Mouse (Mus musculus) heart, embryonic 15.5 days (tissue): ENCODE measurements at regions not wholly inside any gene's neighbourhood (a gene's known extent, or its start where the extent isn't known, plus 50 kb on each side); places are given as distances from the start of the nearest gene placed in this dataset.

Experiments used
- ATAC-seq: fragments of 200-750 bp; cut with Nextera tagmentation; replicated peaks from 2 replicates; pipeline ENCODE4 v1.8.0; 2017; ENCODE audit warnings: low read depth, moderate TSS enrichment; ENCODE audit not compliant: insufficient number of reproducible peaks, insufficient read depth, low FRiP score
- H3K27ac ChIP-seq: fragments of 300-500 bp; sonication (generic); 2 replicates; pipeline ENCODE4 v1.5.1; 2015; ENCODE audit warnings: mild to moderate bottlenecking, inconsistent platforms
- H3K27me3 ChIP-seq: fragments of 300-500 bp; sonication (generic); 2 replicates; pipeline ENCODE4 v1.6.1; 2015; ENCODE audit warnings: inconsistent platforms
- H3K36me3 ChIP-seq: fragments of 300-500 bp; sonication (generic); 2 replicates; pipeline ENCODE4 v1.6.1; 2015; ENCODE audit warnings: mild to moderate bottlenecking, inconsistent platforms
- H3K4me1 ChIP-seq: fragments of 300-500 bp; sonication (generic); replicated peaks from 2 replicates; pipeline ENCODE4 v1.6.1; 2015; ENCODE audit warnings: inconsistent platforms
- H3K4me2 ChIP-seq: fragments of 300-500 bp; sonication (generic); 2 replicates; pipeline ENCODE4 v1.6.1; 2015; ENCODE audit warnings: inconsistent platforms, mild to moderate bottlenecking, moderate library complexity
- H3K4me3 ChIP-seq: fragments of 300-500 bp; sonication (generic); 2 replicates; pipeline ENCODE4 v1.5.1; 2015; ENCODE audit warnings: mild to moderate bottlenecking, inconsistent platforms
- H3K9ac ChIP-seq: fragments of 300-500 bp; sonication (generic); 2 replicates; pipeline ENCODE4 v1.6.1; 2015; ENCODE audit warnings: mild to moderate bottlenecking, inconsistent platforms
- H3K9me3 ChIP-seq: fragments of 300-500 bp; sonication (generic); replicated peaks from 2 replicates; pipeline ENCODE4 v1.6.1; 2016; ENCODE audit warnings: inconsistent platforms
- WGBS: fragments of 180-500 bp; shearing (Covaris S2); methylation state at CpG from one replicate; pipeline ENCODE4 v1.1.7; 2015; ENCODE audit warnings: mixed read lengths; 5-methylcytosine and 5-hydroxymethylcytosine counted together

DNA sequence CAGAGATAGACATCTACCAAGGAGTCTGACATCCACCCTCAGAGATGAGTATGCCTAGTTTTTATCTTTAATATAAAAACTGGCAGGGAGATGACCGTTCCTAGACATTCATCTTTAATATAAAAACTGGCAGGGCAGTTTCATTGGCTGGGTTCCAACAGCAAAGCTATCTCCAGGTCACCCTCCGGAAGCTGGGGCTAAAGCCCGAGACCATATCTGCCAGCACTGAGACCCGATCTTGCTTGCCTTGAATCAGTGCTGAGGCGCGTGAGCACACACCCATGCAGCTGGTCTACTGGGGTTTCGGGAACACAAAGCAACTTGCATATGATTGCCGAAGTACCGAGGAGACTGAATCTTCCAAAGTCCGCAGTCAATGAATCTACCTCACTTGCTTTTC lies 144.5 kb upstream of the Dapk1 start:
- WGBS = 63% methylated on average over 10 of the region's 10 CpGs
- H3K36me3 ChIP-seq = no peaks in the 10 kb centered on the region
- no peaks in the 10 kb centered on the region for H3K27me3 ChIP-seq
- H3K9ac ChIP-seq = no peak overlapping the region
- no peak overlapping the region for H3K27ac ChIP-seq
- ATAC-seq = no peak
- H3K4me1 ChIP-seq = peaks cover 19% of the 10 kb centered on the region
- H3K9me3 ChIP-seq = no peaks in the 10 kb centered on the region
- no peak overlapping the region for H3K4me2 ChIP-seq
- H3K4me3 ChIP-seq = no peak overlapping the region

DNA sequence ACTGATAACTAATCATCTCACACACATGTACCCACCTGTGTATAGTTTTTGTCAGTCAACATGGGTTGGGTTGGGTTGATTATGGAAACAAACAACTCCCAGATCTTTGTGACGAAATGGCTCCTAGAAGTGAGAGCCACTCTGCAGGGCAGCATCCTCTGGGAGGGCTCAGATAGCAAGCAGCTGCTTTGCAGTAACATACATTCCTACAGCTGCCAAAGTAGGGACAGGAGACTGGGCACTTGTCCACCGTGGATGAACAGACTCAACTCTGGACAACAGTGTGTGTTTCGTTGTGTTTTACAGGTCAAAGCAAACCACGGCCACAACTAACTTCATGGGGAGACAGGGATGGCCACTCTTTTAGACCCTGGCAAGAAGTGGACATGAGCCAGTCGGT lies 142.7 kb upstream of the Dapk1 start:
- H3K4me2 ChIP-seq = no peak overlapping the region
- H3K9me3 ChIP-seq = no peaks in the 10 kb centered on the region
- H3K4me1 ChIP-seq = peaks cover 19% of the 10 kb centered on the region
- H3K27ac ChIP-seq = no peak overlapping the region
- no peak for ATAC-seq
- no peaks in the 10 kb centered on the region for H3K27me3 ChIP-seq
- H3K36me3 ChIP-seq = no peaks in the 10 kb centered on the region
- 81% methylated on average over 5 of the region's 5 CpGs for WGBS
- no peak overlapping the region for H3K4me3 ChIP-seq
- H3K9ac ChIP-seq = no peak overlapping the region

DNA sequence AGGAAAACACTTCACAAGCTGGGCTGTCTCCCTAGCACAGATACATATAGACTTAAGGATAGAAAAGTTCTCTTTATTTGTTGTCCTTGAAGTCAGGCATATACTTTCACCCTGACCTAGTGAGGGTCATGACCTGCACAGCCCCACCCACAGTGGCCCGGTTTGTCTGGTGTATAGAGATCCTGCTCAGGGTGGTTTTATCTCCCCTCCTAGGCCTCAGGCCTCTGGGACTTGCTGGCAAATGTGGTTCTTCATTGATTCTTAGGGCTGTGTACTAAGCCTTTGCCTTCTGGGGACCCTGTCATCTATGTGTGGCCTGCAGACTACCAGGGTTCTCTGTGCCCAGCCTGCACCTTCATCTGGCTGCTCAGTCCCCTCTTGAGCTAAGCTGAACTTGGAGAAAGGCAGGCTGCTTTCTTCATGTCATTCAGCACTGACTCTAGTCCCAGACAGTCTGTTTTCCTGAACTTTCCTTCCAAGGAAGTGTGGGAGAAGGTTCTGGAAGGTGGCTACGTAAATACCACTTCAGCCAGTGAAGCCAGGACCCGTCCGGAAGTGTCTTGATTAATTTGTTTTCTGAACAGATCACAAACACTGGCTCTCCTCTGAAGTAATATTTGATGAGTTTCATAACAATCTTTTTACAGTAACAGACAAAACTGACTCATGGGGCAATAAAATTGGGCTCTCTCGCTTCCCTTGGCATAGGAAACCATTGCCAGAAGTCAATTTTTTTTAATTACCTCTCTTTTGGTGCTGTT lies 135.0 kb upstream of the Dapk1 start:
- ATAC-seq = no peak
- 76% methylated on average over 5 of the region's 5 CpGs for WGBS
- no peaks in the 10 kb centered on the region for H3K9me3 ChIP-seq
- 0 out of 2 replicates have a peak, but pooled peaks cover 5% of the 10 kb centered on the region for H3K4me1 ChIP-seq
- no peak overlapping the region for H3K9ac ChIP-seq
- H3K27ac ChIP-seq = no peak overlapping the region
- no peaks in the 10 kb centered on the region for H3K27me3 ChIP-seq
- H3K4me3 ChIP-seq = no peak overlapping the region
- no peak overlapping the region for H3K4me2 ChIP-seq
- H3K36me3 ChIP-seq = no peaks in the 10 kb centered on the region

DNA sequence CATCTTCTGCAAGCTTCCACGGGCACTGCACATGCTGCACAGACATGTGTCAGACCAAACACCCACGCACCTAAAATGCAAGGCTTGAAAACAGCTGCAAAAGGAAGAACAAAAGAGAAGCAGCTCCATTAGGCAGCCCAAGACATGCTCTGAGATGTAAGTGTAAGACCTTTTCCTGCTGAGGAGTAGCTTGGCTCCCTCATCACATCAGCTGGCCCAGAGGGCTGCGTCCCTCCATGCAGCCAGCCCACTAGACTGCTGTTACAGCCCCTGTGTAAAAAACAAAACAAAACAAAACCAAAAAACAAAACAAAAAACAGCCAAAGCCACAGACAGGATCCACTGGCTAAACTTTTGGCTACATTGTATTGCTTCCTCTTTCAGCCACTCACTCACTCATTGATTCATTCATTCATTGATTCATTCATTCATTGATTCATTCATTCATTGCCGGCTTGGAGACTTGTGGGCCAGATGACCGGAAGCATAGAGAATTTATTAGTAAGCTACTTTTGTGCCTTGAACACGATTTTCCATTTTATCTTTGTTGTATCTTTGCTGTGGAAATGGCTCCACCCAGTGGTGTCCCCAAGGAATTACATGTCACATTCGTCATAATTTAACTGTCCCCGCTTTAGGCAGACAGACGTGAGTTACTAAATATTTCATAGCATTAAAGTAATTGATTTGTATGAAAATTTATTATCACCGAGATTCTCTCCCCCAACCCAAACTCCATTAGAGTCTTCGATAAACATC lies 133.7 kb upstream of the Dapk1 start:
- Histone ChIP-seq H3K9me3 (no peaks in the 10 kb centered on the region), H3K27me3 (no peaks in the 10 kb centered on the region), H3K36me3 (no peaks in the 10 kb centered on the region), H3K4me3 (no peak overlapping the region), H3K4me2 (no peak overlapping the region), H3K4me1 (0 out of 2 replicates have a peak, but pooled peaks cover 5% of the 10 kb centered on the region), H3K9ac (no peak overlapping the region), H3K27ac (no peak overlapping the region)
- no peak for ATAC-seq
- WGBS = 20% methylated on average over 11 of the region's 11 CpGs

DNA sequence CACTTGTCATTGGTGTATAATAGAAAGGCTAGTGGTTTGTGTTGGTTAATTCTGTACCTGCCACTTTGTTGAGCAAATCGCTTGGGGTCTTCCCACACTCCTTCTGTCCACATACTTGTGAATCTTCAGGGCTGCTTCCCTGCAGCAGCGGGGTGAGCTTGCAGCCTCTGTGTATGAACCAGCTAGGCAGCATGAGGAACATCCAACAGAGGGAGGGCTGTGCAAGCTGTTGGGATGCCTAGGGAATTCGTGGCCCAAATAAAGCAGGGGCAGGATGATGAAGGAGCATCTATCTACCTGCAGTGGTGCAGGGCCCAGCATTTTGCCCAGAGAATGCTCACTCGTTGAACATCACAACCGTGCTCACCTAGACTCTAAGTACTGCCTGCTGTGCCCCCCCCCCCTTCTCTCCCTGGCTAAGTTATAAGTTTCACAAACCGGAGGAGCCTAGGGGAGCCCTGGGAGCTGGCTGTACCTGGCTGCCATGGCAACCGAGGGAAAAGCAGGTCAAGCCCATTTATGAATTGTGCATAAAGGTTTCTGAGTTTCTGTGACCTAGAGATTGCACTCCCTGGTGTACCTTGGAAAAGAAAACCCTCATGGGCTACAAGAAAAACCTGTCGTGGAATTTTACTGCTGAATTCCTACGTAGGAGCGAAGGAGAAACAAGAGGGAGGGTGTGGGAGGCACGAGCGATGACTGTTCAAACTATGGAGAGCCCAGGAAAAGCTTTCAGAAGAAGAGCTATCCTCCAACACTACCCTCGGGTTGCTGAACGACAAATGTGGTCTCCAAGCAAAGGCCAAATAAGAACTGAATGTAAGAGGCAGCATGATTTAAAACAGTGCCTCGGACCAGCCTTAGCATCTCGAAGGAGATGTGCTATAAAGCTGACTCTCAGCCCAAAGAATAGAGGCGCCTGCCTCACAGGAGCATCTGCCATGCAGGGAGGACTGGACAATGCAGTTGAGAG lies 131.0 kb upstream of the Dapk1 start:
- Histone ChIP-seq H3K27ac (no peak overlapping the region), H3K9ac (no peak overlapping the region), H3K36me3 (no peaks in the 10 kb centered on the region), H3K27me3 (no peaks in the 10 kb centered on the region), H3K4me3 (no peak overlapping the region), H3K9me3 (no peaks in the 10 kb centered on the region), H3K4me1 (0 out of 2 replicates have a peak, but pooled peaks cover 5% of the 10 kb centered on the region), H3K4me2 (no peak overlapping the region)
- WGBS = 63% methylated on average over 17 of the region's 17 CpGs
- ATAC-seq = no peak

DNA sequence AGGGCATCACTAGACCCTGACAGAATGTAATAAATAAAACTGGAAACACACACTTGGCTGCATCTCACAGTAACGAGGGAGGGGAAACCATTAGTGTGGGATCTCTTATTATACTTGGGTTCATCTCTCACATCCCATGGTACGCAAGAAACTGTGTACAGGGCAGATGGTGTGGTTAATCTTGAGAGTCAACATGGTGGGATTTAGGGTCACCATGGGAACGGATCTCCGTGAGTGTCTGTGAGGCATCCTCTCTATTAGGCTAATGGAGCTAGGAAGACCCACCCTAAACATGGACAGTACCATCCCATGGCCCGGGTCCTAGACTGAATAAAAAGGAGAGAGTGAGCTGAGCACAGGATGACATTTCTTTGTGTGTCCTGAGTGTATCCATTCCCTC lies 130.1 kb upstream of the Dapk1 start:
- Histone ChIP-seq H3K9me3 (no peaks in the 10 kb centered on the region), H3K4me2 (no peak overlapping the region), H3K27me3 (peaks cover 6% of the 10 kb centered on the region; the same call in 1 of the 2 replicates), H3K4me1 (0 out of 2 replicates have a peak, but pooled peaks cover 5% of the 10 kb centered on the region), H3K9ac (no peak overlapping the region), H3K36me3 (no peaks in the 10 kb centered on the region), H3K4me3 (no peak overlapping the region), H3K27ac (no peak overlapping the region)
- no peak for ATAC-seq
- 77% methylated on average over 5 of the region's 5 CpGs for WGBS

DNA sequence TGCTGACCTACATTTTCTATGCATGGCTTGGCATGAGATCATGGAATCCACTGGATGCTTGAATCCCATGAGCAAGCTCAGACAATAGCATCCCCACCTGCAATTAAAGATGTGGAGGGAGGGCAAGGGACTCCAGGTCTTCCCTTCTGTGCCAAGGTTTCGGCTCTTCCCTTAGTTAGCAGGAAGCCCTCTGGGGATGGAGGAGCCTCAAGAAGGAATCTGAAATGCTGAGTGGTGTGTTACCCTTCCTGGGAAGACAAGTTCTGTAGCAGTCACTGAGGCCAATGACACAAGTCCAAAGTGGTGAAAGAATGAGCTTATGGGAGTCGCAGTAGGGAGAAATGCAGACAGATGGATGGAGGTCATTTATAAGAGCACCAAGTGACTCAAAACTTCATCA lies 125.4 kb upstream of the Dapk1 start:
- no peaks in the 10 kb centered on the region for H3K36me3 ChIP-seq
- no peak overlapping the region for H3K27ac ChIP-seq
- peaks cover 18% of the 10 kb centered on the region for H3K4me1 ChIP-seq
- no peaks in the 10 kb centered on the region for H3K9me3 ChIP-seq
- no peak overlapping the region for H3K4me2 ChIP-seq
- WGBS = 79% methylated on average over 2 of the region's 2 CpGs
- no peak for ATAC-seq
- peaks cover 15% of the 10 kb centered on the region for H3K27me3 ChIP-seq
- no peak overlapping the region for H3K9ac ChIP-seq
- H3K4me3 ChIP-seq = no peak overlapping the region

DNA sequence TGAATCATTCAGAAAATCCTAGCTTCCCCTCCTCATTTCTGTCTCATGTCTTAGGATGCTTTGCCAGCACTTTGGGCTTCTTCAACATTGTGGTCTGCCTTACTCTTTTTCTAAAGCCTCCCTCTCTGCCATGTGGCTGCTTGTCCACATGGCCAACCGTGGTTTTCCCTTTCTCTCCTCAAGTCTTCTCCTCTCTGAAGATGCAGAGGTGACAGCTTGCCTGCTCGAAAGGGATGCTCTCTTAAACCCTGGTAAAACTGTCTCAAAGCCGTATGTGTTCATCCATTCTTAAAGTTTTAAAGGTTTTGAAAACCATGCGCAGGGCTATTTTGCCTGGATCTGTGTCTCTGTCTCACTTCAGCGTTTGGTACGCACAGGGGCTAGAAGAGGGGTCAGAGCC lies 123.4 kb upstream of the Dapk1 start:
- Histone ChIP-seq H3K4me2 (no peak overlapping the region), H3K4me1 (peaks cover 18% of the 10 kb centered on the region), H3K9ac (no peak overlapping the region), H3K4me3 (no peak overlapping the region), H3K27ac (no peak overlapping the region), H3K9me3 (no peaks in the 10 kb centered on the region), H3K36me3 (no peaks in the 10 kb centered on the region), H3K27me3 (peaks cover 15% of the 10 kb centered on the region)
- 65% methylated on average over 6 of the region's 6 CpGs for WGBS
- no peak for ATAC-seq

DNA sequence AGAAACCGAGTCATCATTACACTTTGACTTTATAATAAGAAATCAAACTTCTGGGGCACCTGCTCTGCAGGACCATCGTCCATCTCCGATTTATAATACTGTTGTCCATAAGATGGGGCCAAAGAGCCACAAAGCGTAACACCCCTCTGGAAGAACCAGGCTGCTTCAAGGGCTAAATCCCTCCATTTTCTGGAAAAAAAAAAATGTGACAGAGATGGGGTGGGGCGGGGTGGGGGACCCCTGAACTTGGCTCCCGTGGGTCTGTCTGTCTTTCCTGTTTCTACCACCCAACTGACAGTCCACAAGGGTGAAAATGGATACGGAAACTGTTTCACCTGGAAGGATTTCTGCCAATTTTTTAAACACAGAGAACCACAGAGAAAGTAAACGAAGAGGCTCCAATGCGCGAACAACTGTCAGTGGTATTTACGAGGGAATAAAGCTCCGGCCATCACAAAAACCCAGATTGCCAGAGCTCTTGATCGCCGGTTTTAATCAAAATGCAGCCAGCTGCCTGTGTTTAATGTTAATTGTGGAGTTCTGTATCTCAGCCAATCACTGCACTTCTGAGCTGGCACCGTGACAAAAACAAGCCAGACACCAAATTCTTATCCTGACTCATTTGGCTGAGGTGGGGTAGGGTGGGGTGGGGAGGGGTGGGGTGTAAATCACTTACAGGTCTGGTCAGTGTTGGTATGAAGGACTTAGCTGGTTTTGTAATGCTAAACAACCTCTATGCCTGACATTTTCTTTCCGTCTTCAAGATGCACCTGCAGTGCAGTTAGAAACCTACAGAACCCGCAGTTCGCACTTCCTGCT lies 122.5 kb upstream of the Dapk1 start:
- Histone ChIP-seq H3K27ac (no peak overlapping the region), H3K9ac (peak overlapping the region; percentile 10; the same call in 1 of the 2 replicates), H3K36me3 (no peaks in the 10 kb centered on the region), H3K27me3 (peaks cover 15% of the 10 kb centered on the region), H3K4me3 (peak overlapping the region; percentile 48), H3K4me2 (peak overlapping the region; percentile 79), H3K4me1 (peaks cover 18% of the 10 kb centered on the region), H3K9me3 (no peaks in the 10 kb centered on the region)
- WGBS = 8% methylated on average over 18 of the region's 18 CpGs
- no peak for ATAC-seq

DNA sequence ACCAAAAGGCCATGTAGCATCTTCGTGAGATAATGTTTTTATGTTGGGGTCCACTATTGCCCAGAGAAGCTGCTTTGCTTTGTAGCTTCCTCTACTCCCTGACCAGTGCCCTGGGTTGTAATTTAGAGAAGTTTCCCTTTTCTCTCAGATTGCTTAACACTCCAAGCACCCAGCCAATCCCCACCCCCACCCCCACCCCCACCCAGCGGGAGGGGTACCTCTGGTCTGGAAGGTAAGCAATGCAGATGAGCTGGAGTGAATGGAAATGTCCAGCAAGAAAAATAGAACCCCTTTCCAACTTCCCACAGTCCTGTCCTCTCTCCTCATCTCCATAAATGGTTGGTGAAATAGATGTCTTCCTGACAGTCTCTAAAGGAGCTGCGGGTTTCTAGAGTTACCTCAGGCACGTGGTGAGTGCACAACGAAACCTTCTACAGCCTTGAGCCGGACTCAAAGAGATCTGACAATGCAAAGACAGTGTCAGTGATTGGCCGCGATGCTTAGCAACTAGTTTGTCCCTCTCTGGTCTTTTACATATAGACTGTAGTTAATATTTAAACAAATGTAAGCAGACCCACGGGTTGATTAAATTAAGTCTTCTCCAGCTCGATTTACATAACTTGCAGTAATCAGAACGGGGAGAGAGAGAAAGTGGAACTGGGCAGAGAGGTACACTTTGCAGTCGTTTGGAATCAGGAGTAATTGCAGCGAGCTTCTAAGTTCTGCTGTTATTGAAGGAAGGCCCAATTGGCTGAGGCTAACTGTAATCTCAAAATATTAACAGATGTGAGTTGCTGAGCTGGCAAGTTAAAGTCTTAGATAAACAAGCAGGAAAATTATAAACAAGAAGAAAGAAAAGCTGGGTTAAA lies 121.7 kb upstream of the Dapk1 start:
- no peak overlapping the region for H3K27ac ChIP-seq

More for the DNA sequence above, 121.7 kb upstream of the Dapk1 start:
- H3K9me3 ChIP-seq = no peaks in the 10 kb centered on the region
- no peak overlapping the region for H3K9ac ChIP-seq
- no peak for ATAC-seq
- peak overlapping the region; percentile 30 for H3K4me3 ChIP-seq
- H3K36me3 ChIP-seq = no peaks in the 10 kb centered on the region
- H3K27me3 ChIP-seq = peaks cover 15% of the 10 kb centered on the region
- H3K4me1 ChIP-seq = peaks cover 18% of the 10 kb centered on the region
- WGBS = 14% methylated on average over 13 of the region's 13 CpGs
- H3K4me2 ChIP-seq = peak overlapping the region; percentile 79
